Mouse (Mus musculus): ENCODE results near the gene Creld2. TPM values are rescaled to one million over a fixed set of nuclear protein-coding genes. Genes with fewer than 3 reads are reported as not detected.

Gene Creld2
- polyA plus RNA-seq, 1 experiment from 2014 or later, result 123 TPM

- H3K27me3 ChIP-seq (replicated peaks; ENCODE audit: control insufficient read depth, insufficient read depth, low read length), result no peaks in the 10 kb centered on the region
- no peak overlapping the region for H3K9ac ChIP-seq (ENCODE audit: low read depth, low read length)
- H3K27ac ChIP-seq (ENCODE audit: low read length), result peak overlapping the region; percentile 61
- peaks cover 42% of the 10 kb centered on the region for H3K4me1 ChIP-seq (ENCODE audit: control insufficient read depth, insufficient read depth, low read length)
- H3K36me3 ChIP-seq (ENCODE audit: control insufficient read depth, insufficient read depth, low read length), result peaks cover 11% of the 10 kb centered on the region
- H3K9me3 ChIP-seq (ENCODE audit: control insufficient read depth, low read length), result no peaks in the 10 kb centered on the region
- WGBS, result 65% methylated on average over 6 of the region's 6 CpGs
- no peak overlapping the region for H3K4me3 ChIP-seq (ENCODE audit: low read length)
- no peak overlapping the region for H3K4me2 ChIP-seq (ENCODE audit: low read depth, low read length)
- ATAC-seq, result peak; percentile 32
Observed at GRCm38 (mm10) chr15:88868024-88868742, 48.7 kb downstream of the Creld2 start.

- Histone ChIP-seq H3K9me3 (ENCODE audit: control insufficient read depth, low read length) (no peaks in the 10 kb centered on the region), H3K4me3 (ENCODE audit: low read length) (no peak overlapping the region), H3K27ac (ENCODE audit: low read length) (no peak overlapping the region), H3K4me2 (ENCODE audit: low read depth, low read length) (no peak overlapping the region), H3K9ac (ENCODE audit: low read depth, low read length) (0 out of 2 replicates have a peak overlapping the region, but pooled peaks have one; percentile 1), H3K27me3 (replicated peaks; ENCODE audit: control insufficient read depth, insufficient read depth, low read length) (no peaks in the 10 kb centered on the region), H3K4me1 (ENCODE audit: control insufficient read depth, insufficient read depth, low read length) (peaks cover 28% of the 10 kb centered on the region), H3K36me3 (ENCODE audit: control insufficient read depth, insufficient read depth, low read length) (no peaks in the 10 kb centered on the region)
- 71% methylated on average over 5 of the region's 5 CpGs for WGBS
- ATAC-seq, result no peak
Observed at GRCm38 (mm10) chr15:88870418-88871185, 51.2 kb downstream of the Creld2 start.

- WGBS, result 91% methylated on average over 3 of the region's 3 CpGs
- no peak for ATAC-seq
- no peak overlapping the region for H3K4me2 ChIP-seq (ENCODE audit: low read depth, low read length)
- no peak overlapping the region for H3K9ac ChIP-seq (ENCODE audit: low read depth, low read length)
- H3K9me3 ChIP-seq (ENCODE audit: control insufficient read depth, low read length), result no peaks in the 10 kb centered on the region
- no peak overlapping the region for H3K27ac ChIP-seq (ENCODE audit: low read length)
- H3K4me3 ChIP-seq (ENCODE audit: low read length), result no peak overlapping the region
- H3K27me3 ChIP-seq (replicated peaks; ENCODE audit: control insufficient read depth, insufficient read depth, low read length), result no peaks in the 10 kb centered on the region
- peaks cover 6% of the 10 kb centered on the region for H3K4me1 ChIP-seq (ENCODE audit: control insufficient read depth, insufficient read depth, low read length)
- H3K36me3 ChIP-seq (ENCODE audit: control insufficient read depth, insufficient read depth, low read length), result no peaks in the 10 kb centered on the region
Observed at GRCm38 (mm10) chr15:88874061-88874460, 54.6 kb downstream of the Creld2 start.

- peaks cover 6% of the 10 kb centered on the region for H3K4me1 ChIP-seq (ENCODE audit: control insufficient read depth, insufficient read depth, low read length)
- H3K9me3 ChIP-seq (ENCODE audit: control insufficient read depth, low read length), result no peaks in the 10 kb centered on the region
- WGBS, result 82% methylated on average over 6 of the region's 6 CpGs
- no peak overlapping the region for H3K4me2 ChIP-seq (ENCODE audit: low read depth, low read length)
- ATAC-seq, result no peak
- H3K27ac ChIP-seq (ENCODE audit: low read length), result no peak overlapping the region
- H3K36me3 ChIP-seq (ENCODE audit: control insufficient read depth, insufficient read depth, low read length), result no peaks in the 10 kb centered on the region
- H3K4me3 ChIP-seq (ENCODE audit: low read length), result no peak overlapping the region
- H3K27me3 ChIP-seq (replicated peaks; ENCODE audit: control insufficient read depth, insufficient read depth, low read length), result no peaks in the 10 kb centered on the region
- H3K9ac ChIP-seq (ENCODE audit: low read depth, low read length), result no peak overlapping the region
Observed at GRCm38 (mm10) chr15:88874477-88874876, 55.0 kb downstream of the Creld2 start.

- peak; percentile 66 for ATAC-seq
- Histone ChIP-seq H3K36me3 (ENCODE audit: control insufficient read depth, insufficient read depth, low read length) (no peaks in the 10 kb centered on the region), H3K4me2 (ENCODE audit: low read depth, low read length) (no peak overlapping the region), H3K4me1 (ENCODE audit: control insufficient read depth, insufficient read depth, low read length) (peaks cover 6% of the 10 kb centered on the region), H3K27me3 (replicated peaks; ENCODE audit: control insufficient read depth, insufficient read depth, low read length) (no peaks in the 10 kb centered on the region), H3K4me3 (ENCODE audit: low read length) (no peak overlapping the region), H3K9ac (ENCODE audit: low read depth, low read length) (0 out of 2 replicates have a peak overlapping the region, but pooled peaks have one; percentile 1), H3K27ac (ENCODE audit: low read length) (no peak overlapping the region), H3K9me3 (ENCODE audit: control insufficient read depth, low read length) (no peaks in the 10 kb centered on the region)
- WGBS, result 39% methylated on average over 10 of the region's 10 CpGs
Observed at GRCm38 (mm10) chr15:88875625-88876081, 56.2 kb downstream of the Creld2 start.

Other genes with a start within 250 kb of the Creld2 start
- gene Zdhhc25, start 219.3 kb upstream of the Creld2 start, polyA plus RNA-seq (2015; fragmentation: Nextera tagmentation; extraction: Ambion mirVana), result not detected in 2 replicates
- gene Brd1, start 85.4 kb upstream of the Creld2 start, polyA plus RNA-seq (2015; fragmentation: Nextera tagmentation; extraction: Ambion mirVana), result 13.4 and 14.1 TPM in 2 replicates
- gene Zbed4, start 68.0 kb upstream of the Creld2 start, polyA plus RNA-seq (2015; fragmentation: Nextera tagmentation; extraction: Ambion mirVana), result 11.9 and 12.4 TPM in 2 replicates
- 16.7 and 16.9 TPM in 2 replicates for gene Alg12, start 328 bp upstream of the Creld2 start, polyA plus RNA-seq (2015; fragmentation: Nextera tagmentation; extraction: Ambion mirVana)
- gene Pim3, start 42.5 kb downstream of the Creld2 start, polyA plus RNA-seq (2015; fragmentation: Nextera tagmentation; extraction: Ambion mirVana), result 45.7 and 46.3 TPM in 2 replicates
- gene Ttll8, start 134.8 kb downstream of the Creld2 start, polyA plus RNA-seq (2015; fragmentation: Nextera tagmentation; extraction: Ambion mirVana), result not detected in 2 replicates
- gene Mlc1, start 159.4 kb downstream of the Creld2 start, polyA plus RNA-seq (2015; fragmentation: Nextera tagmentation; extraction: Ambion mirVana), result not detected in 2 replicates
- gene Mov10l1, start 163.3 kb downstream of the Creld2 start, polyA plus RNA-seq (2015; fragmentation: Nextera tagmentation; extraction: Ambion mirVana), result not detected in 2 replicates
- gene Panx2, start 240.1 kb downstream of the Creld2 start, polyA plus RNA-seq (2015; fragmentation: Nextera tagmentation; extraction: Ambion mirVana), result 0.38 and 0.68 TPM in 2 replicates